Mouse (Mus musculus) spleen, adult 18-20 months (tissue): ENCODE measurements around the gene Zfp458.
"Not testable (repeated sequence)": the region's sequence is repeated elsewhere in the genome, so short reads cannot be mapped to it uniquely, and the experiment has no call there.

Experiments used
- DNase-seq, 2 experiments: peaks; one replicate each; pipeline ENCODE4 v3.0.0; 2022; ENCODE audit warnings: mixed read lengths in 2 of 2

Zfp458 gene

DNA sequence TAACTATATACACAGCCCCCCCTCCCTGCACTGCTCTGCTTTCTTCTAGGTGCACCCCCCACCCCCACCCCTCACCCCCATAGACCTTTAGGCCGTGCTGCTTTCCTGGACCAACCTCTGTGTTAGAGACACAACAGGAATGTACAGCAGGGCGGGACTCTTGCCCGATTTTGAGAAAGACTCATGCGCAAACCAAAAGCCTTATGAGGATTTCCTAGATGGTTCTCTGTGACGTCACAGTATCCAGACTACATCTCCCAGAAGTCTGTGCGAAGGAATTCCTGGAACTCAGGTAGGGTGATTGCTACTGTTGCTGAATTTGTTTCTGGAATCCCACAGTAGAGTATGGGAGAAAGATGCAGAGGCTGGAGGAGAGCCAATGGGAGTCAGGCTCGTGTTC is at the start of gene Zfp458:
TSS of gene Zfp458 (minus strand) at position 153 of the 400 bp plus-strand sequence.
- no peak for DNase-seq

DNA sequence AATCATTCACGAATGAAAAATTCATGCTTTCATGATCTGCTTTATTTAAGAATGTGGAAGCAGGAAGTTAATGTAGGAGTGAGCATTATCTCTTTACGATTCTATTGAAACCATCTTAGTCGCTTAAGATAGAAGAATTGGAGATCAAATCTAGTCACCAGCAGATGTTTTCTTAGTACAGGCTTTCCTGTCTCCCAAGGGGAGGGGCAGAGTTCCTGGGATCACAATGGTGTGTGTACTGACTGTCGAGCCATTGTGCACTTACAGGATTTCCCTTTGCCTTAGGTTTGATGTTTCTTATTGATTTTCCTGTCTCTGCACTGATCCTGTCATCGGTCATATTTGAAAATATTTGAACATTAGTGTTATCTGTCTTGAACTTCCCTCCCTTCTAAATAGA is 28.5 kb upstream of the Zfp458 start:
- DNase-seq: no peak

DNA sequence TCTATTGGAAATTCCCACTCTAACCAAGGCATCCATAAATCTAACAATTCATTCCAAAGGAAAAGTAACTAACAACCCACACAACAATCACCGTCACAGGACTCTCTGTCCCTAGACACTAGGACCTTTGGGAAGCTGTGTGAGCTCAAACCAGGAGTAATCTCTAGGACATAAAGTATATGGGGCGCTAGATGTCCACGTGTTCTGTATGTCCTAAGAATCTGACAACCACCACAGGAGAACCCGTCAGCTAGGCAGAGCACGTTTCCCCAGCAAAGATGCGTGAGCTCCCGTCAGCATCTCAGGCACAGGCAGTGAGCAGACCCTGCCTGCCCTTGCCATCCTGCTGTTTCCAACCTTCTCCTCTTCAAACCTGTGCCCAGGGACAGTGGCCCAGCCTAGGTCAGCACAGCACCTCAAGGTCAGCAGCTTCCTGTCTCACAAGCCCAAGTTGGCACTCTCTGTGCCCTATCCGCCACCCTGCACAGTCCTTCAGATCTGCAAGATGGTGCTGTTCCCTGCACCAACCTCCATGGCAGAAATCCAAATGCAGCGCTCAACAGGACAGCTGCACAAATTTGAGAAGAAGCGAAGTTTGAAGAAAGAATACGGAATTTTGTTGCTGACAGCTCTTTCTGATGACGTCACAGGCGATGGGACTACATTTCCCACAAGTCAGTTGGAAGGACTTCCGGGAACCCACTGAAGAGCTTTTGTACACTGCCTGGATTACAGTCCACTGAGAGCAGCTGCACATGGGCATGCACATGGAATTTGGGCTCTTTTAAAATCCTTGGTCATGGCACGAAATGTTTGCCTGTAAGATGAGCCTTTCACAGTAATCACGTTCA is 27.8 kb upstream of the Zfp458 start, which contains the start of gene Zfp457:
TSS of gene Zfp457 (minus strand) at position 664 of the 851 bp plus-strand sequence.
- DNase-seq: peak; percentile 61 to 84

DNA sequence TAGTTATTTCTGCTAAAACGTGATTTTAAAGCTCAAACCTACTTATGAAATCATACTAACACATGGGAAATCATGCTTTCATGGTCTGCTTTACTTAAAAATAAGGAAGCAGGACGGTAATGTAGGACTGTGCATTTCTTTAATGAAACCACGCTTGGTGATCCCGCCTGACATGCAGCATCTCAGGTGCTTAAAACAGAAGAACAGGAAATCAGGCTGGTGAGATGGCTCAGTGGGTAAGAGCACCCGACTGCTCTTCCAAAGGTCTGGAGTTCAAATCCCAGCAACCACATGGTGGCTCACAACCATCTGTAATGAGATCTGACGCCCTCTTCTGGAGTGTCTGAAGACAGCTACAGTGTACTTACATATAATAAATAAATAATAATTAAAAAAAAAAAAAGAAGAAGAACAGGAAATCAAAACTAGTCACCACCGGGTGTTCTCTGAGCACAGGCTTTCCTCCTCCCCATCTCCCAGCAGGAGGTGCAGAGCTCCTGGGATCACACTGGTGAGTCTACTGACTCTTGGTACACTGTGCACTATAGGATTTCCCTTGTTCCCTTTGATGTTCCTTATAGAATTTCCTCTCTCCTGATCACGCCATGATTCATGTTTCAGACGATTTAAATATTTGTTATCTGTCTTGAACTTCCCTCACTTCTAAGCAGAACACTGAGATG is 8.7 kb downstream of the Zfp458 start:
- not testable (repeated sequence) for DNase-seq

DNA sequence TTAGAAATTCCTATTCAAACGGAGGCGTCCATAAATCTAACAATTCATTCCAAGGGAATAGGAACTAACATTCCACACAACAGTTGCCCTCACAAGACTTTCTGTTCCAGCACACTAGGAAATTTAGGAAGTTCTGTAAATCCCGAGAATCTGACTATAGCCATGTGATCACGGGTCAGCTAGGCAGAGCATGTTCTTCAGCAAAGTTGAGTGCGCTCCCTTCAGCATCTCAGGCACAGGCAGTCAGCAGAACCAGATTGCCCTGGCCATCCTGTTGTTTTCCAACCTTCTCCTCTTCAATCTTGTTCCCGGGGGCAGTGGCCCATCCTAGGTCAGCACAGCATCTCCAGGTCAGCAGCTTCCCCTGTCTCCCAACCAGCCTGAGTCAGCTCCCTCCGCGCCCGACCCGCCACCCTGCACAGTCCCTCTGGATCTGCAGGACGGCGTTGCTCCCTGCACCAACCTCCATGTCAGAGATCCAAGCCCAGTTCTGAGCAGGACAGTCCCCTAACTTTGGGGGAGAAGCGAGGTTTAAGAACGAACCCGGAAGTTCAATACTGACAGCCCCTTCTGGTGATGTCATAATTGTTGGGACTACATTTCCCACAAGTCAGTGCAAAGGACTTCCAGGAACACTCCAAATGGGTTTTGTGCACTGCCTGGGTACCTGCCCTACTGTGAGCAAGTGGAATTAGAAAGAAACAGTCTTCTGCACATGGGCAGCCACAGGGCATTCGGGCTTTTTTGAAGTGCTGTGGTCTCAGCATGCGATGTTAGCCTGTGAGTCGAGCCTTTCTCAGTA is 9.5 kb downstream of the Zfp458 start:
- DNase-seq: peak; percentile 39 to 61

DNA sequence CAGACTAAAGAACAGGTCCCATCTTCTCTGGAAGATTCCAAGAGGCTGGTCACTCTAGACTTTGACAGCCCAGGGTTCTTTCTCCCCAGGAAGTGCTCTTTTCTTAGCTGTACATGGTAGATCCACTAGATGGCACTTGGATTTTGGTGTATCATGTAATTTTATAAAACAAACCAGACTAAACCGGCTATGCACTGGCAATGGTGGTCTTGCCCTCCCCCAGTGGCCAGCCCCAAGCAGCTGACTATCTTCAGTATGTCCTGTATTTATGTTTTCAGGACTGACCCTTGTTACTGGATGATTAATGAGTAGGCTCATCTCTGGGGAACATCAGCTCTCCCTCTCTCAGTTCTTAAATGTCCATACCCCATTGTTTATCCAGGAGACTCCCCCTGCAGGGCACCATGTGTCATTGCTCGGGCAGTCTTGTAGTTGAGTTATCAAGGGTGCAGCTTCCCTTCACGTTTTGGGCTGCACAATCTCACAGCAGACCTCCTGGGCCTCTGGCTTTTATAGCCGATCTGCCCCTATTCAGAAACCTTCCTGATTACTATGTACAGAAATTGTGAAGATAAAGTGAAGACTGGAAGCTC is 64.2 kb downstream of the Zfp458 start:
- DNase-seq: no peak
